Mouse (Mus musculus): ENCODE results near the gene Nnmt. TPM values are rescaled to one million over a fixed set of nuclear protein-coding genes. Genes with fewer than 3 reads are reported as not detected.
A peak's percentile ranks its signal among the peaks of the same experiment; 100 is the strongest.

Nnmt gene
- polyA plus RNA-seq (2014; fragmentation: Nextera tagmentation; extraction: Ambion mirVana): 0.52 and 0.62 TPM in 2 replicates

DNA sequence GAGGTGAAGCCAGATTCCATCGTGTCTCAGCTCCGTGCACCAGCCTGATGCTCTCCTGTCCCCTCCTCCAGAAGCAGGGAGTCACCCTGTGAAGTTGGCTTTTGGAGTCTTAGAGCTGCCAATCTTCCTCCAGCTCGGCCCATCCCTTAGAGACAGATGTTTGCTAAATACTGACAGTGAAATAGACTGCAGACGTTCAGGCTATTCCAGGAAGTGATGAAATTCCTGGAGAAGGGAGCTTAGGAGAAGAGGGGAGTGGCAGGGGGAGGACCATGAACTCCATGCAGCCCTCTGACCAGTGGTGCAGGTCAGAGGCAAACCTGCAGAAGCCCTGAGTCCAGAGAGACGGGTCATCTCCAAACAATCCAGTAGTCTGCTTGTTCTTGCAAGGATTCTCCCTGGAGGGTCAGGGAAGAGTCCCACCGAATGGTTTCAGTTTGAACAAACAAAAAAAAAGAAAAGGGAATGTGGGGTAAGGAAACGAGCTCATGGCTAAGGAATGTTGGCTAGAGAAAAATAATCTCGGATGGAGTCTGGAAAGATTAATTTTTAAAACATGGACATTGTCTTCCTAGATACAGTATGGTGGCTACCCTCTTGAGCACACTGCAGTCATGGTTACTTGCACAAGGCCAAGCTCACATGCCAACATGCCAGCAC is at the start of gene Nnmt:
Gene Nnmt, minus strand, starts transcription at position 215 of the 660 bp plus-strand sequence.
- WGBS: 57% methylated on average over 8 of the region's 8 CpGs
- no peaks in the 10 kb centered on the region for H3K4me1 ChIP-seq (ENCODE audit: control insufficient read depth, insufficient read depth, low read length)
- ATAC-seq (ENCODE audit: insufficient number of reproducible peaks, low FRiP score, low TSS enrichment, low read depth) (no peak), DNase-seq (ENCODE audit: low spot score) (peak; percentile 13)
- no peaks in the 10 kb centered on the region for H3K36me3 ChIP-seq (ENCODE audit: control insufficient read depth, insufficient read depth, low read length)
- no peaks in the 10 kb centered on the region for H3K27me3 ChIP-seq (ENCODE audit: control insufficient read depth, insufficient read depth, low read length)
- H3K4me2 ChIP-seq (ENCODE audit: low read depth, severe bottlenecking): no peak within 1 kb of the TSS
- no peaks in the 10 kb centered on the region for H3K9me3 ChIP-seq (ENCODE audit: control insufficient read depth, low read length)
- no peak within 1 kb of the TSS for H3K27ac ChIP-seq (replicated peaks; ENCODE audit: low read depth, low read length)
- no peak within 1 kb of the TSS for H3K4me3 ChIP-seq (ENCODE audit: low read depth, low read length)
- H3K9ac ChIP-seq (ENCODE audit: low read length): no peak within 1 kb of the TSS

DNA sequence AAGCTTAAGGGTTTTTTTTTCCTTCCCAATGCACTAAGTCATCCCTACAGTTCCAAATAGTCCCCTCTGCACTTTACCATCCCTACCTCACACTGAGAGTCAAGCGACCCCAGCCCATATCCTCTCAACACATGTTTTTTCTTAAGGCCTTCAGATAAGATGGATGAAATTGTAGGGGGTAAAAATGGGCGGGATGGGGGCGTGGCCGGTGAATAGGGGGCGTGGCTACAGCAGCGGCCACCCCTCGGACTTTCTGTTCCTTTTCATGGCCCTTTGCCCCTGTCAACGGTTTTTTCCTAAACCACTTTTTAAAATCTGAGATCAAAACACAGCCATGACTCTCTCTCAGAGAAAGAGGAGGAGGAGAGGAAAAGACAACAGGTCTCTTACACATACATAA is 49.8 kb upstream of the Nnmt start:
- Histone ChIP-seq H3K4me2 (ENCODE audit: low read depth, severe bottlenecking) (no peak overlapping the region), H3K4me1 (ENCODE audit: control insufficient read depth, insufficient read depth, low read length) (peaks cover 9% of the 10 kb centered on the region; the same call in 1 of the 2 replicates)
- no peak for ATAC-seq (ENCODE audit: insufficient number of reproducible peaks, low FRiP score, low TSS enrichment, low read depth)

DNA sequence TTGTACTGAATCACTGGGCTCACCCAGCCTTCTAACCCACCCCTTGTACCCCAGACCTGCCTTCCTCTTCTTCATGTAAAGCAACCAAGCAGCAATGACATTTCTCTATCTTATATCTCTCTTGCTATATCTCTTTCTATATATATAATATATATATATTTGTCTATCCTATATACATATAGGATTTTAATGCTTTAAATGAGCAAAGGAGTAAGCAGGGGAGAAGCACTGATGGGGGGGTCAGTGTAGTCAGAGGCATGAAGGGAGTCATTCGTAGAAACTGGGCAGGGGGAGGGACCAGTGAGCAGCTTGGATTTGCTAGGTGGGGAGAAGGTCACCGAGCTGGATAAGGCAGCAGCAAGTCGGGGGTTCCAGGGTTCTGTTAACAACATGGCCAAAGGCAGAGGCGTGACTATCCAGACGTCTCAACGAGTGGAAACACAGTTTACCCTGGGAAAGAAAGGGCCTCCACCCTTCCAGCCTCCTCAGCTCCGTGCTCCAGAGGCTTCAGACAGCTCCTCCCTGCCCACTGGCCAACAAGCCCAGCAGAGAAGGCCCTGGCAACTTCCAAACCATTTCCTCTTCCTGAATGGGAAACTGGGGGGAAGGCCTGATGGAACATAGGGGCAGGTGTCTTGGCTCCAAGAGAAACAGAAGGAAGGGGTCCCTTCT is 48.6 kb upstream of the Nnmt start:
- H3K4me1 ChIP-seq (ENCODE audit: control insufficient read depth, insufficient read depth, low read length): peaks cover 20% of the 10 kb centered on the region
- no peak for DNase-seq (ENCODE audit: low spot score)
- H3K27me3 ChIP-seq (ENCODE audit: control insufficient read depth, insufficient read depth, low read length): 0 out of 2 replicates have a peak, but pooled peaks cover 2% of the 10 kb centered on the region
- WGBS: 54% methylated on average over 7 of the region's 7 CpGs
- no peak overlapping the region for H3K4me2 ChIP-seq (ENCODE audit: low read depth, severe bottlenecking)
- H3K9me3 ChIP-seq (ENCODE audit: control insufficient read depth, low read length): no peaks in the 10 kb centered on the region
- no peak overlapping the region for H3K9ac ChIP-seq (ENCODE audit: low read length)
- ATAC-seq (ENCODE audit: insufficient number of reproducible peaks, low FRiP score, low TSS enrichment, low read depth): no peak
- no peaks in the 10 kb centered on the region for H3K36me3 ChIP-seq (ENCODE audit: control insufficient read depth, insufficient read depth, low read length)
- H3K4me3 ChIP-seq (ENCODE audit: low read depth, low read length): no peak overlapping the region
- H3K27ac ChIP-seq (replicated peaks; ENCODE audit: low read depth, low read length): no peak overlapping the region

More for the DNA sequence above, 49.8 kb upstream of the Nnmt start:
- no peak overlapping the region for H3K27ac ChIP-seq (replicated peaks; ENCODE audit: low read depth, low read length)
- 9% methylated on average over 8 of the region's 8 CpGs for WGBS
- no peaks in the 10 kb centered on the region for H3K27me3 ChIP-seq (ENCODE audit: control insufficient read depth, insufficient read depth, low read length)
- no peak overlapping the region for H3K9ac ChIP-seq (ENCODE audit: low read length)
- H3K36me3 ChIP-seq (ENCODE audit: control insufficient read depth, insufficient read depth, low read length): no peaks in the 10 kb centered on the region
- H3K4me3 ChIP-seq (ENCODE audit: low read depth, low read length): no peak overlapping the region
- peaks cover 3% of the 10 kb centered on the region; the same call in 1 of the 2 replicates for H3K9me3 ChIP-seq (ENCODE audit: control insufficient read depth, low read length)
- DNase-seq (ENCODE audit: low spot score): no peak

DNA sequence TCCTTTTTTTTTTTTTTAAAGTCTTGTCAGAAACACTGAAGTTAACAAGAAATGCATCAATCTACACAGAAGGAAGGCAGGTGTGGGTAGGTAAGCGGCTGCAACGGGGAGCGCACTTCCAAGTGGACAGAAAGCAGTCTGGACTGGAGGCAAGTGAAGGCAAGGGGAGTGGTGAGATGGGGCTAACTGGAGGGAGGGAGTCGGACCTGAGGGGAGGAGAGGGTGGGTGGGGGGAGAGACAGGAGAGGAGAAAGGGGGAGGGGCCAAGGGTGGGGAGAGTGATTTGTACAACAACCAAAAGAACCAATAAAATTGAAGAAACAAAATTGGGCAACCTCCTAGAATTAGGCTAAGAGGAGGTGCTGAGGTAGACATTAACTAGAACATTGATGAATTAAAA is 47.1 kb upstream of the Nnmt start:
- peaks cover 2% of the 10 kb centered on the region; the same call in 1 of the 2 replicates for H3K27me3 ChIP-seq (ENCODE audit: control insufficient read depth, insufficient read depth, low read length)
- H3K36me3 ChIP-seq (ENCODE audit: control insufficient read depth, insufficient read depth, low read length): no peaks in the 10 kb centered on the region

DNA sequence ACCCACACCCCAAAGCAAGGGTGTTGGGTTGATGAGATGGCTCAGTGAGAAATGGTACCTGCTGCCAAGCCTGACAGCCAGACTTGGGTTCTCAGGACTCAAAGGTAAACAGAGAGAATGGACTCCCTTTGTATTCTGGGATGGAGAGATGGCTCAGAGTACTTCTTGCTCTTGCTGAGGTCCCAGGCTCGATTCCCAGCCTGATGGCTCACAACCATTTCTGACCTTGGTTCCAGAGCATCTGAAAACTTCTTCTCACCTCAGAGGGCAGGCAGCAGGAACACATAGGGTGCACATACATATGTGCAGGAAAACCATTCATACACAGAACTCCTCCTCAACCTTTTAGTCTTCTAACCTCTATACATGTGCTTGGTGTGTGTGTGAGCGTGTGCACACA is 45.9 kb upstream of the Nnmt start:
- H3K27me3 ChIP-seq (ENCODE audit: control insufficient read depth, insufficient read depth, low read length): peaks cover 2% of the 10 kb centered on the region; the same call in 1 of the 2 replicates
- no peaks in the 10 kb centered on the region for H3K9me3 ChIP-seq (ENCODE audit: control insufficient read depth, low read length)
- no peaks in the 10 kb centered on the region for H3K36me3 ChIP-seq (ENCODE audit: control insufficient read depth, insufficient read depth, low read length)
- H3K4me3 ChIP-seq (ENCODE audit: low read depth, low read length): no peak overlapping the region
- H3K4me1 ChIP-seq (ENCODE audit: control insufficient read depth, insufficient read depth, low read length): peaks cover 35% of the 10 kb centered on the region
- H3K9ac ChIP-seq (ENCODE audit: low read length): no peak overlapping the region
- 85% methylated on average over 2 of the region's 2 CpGs for WGBS
- no peak overlapping the region for H3K27ac ChIP-seq (replicated peaks; ENCODE audit: low read depth, low read length)
- H3K4me2 ChIP-seq (ENCODE audit: low read depth, severe bottlenecking): no peak overlapping the region
- ATAC-seq (ENCODE audit: insufficient number of reproducible peaks, low FRiP score, low TSS enrichment, low read depth): no peak
- no peak for DNase-seq (ENCODE audit: low spot score)

More for the DNA sequence above, 47.1 kb upstream of the Nnmt start:
- H3K4me3 ChIP-seq (ENCODE audit: low read depth, low read length): no peak overlapping the region
- no peak overlapping the region for H3K4me2 ChIP-seq (ENCODE audit: low read depth, severe bottlenecking)
- ATAC-seq (ENCODE audit: insufficient number of reproducible peaks, low FRiP score, low TSS enrichment, low read depth) (no peak), DNase-seq (ENCODE audit: low spot score) (no peak)
- H3K9ac ChIP-seq (ENCODE audit: low read length): no peak overlapping the region
- no peaks in the 10 kb centered on the region for H3K9me3 ChIP-seq (ENCODE audit: control insufficient read depth, low read length)
- H3K4me1 ChIP-seq (ENCODE audit: control insufficient read depth, insufficient read depth, low read length): peaks cover 30% of the 10 kb centered on the region
- WGBS: 56% methylated on average over 4 of the region's 4 CpGs
- H3K27ac ChIP-seq (replicated peaks; ENCODE audit: low read depth, low read length): no peak overlapping the region

DNA sequence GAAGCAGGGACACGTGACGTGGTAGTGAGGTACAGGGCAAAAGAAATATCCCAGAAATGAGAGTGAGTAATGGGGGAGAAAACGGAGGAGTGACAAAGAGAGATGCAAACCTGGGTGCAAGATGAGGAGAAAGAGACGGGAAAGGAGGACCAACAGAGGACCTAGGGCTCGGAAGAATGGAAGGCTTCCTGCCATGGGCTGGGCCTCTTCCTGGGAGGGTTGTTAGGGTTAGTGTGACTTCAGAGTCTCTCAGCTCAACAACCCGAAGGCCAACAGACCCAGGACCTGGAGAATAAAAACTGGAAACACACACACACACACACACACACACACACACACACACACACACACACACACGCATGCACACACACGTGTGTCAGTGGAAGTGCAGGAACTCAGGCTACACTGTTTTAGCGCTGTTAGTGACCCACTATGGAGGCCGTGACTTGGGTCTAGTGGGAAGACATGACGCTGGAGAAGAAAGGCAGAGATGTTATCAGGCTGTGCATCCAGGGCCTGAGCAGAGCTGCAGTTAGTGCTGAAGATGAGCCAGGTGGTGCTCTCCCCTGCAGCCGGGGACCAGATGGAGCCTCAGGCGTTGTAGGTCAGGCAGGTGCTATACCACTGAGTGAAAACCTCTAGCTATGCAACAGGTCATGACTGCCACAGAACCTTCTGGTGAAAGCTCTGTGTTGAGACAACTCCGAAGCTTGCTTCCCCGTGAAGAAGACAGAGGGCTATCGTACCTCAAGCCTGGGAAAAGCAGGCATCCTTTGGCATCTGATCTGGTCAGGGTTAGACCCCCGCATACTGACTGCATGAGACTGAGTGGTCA is 45.1 kb upstream of the Nnmt start:
- Histone ChIP-seq H3K9me3 (ENCODE audit: control insufficient read depth, low read length) (no peaks in the 10 kb centered on the region), H3K4me3 (ENCODE audit: low read depth, low read length) (peak overlapping the region; percentile 24; the same call in 1 of the 2 replicates), H3K27me3 (ENCODE audit: control insufficient read depth, insufficient read depth, low read length) (peaks cover 2% of the 10 kb centered on the region; the same call in 1 of the 2 replicates), H3K4me2 (ENCODE audit: low read depth, severe bottlenecking) (peak overlapping the region; percentile 63), H3K36me3 (ENCODE audit: control insufficient read depth, insufficient read depth, low read length) (no peaks in the 10 kb centered on the region), H3K27ac (replicated peaks; ENCODE audit: low read depth, low read length) (no peak overlapping the region), H3K9ac (ENCODE audit: low read length) (no peak overlapping the region), H3K4me1 (ENCODE audit: control insufficient read depth, insufficient read depth, low read length) (peaks cover 35% of the 10 kb centered on the region)
- WGBS: 36% methylated on average over 17 of the region's 17 CpGs
- ATAC-seq (ENCODE audit: insufficient number of reproducible peaks, low FRiP score, low TSS enrichment, low read depth): no peak
- DNase-seq (ENCODE audit: low spot score): no peak

DNA sequence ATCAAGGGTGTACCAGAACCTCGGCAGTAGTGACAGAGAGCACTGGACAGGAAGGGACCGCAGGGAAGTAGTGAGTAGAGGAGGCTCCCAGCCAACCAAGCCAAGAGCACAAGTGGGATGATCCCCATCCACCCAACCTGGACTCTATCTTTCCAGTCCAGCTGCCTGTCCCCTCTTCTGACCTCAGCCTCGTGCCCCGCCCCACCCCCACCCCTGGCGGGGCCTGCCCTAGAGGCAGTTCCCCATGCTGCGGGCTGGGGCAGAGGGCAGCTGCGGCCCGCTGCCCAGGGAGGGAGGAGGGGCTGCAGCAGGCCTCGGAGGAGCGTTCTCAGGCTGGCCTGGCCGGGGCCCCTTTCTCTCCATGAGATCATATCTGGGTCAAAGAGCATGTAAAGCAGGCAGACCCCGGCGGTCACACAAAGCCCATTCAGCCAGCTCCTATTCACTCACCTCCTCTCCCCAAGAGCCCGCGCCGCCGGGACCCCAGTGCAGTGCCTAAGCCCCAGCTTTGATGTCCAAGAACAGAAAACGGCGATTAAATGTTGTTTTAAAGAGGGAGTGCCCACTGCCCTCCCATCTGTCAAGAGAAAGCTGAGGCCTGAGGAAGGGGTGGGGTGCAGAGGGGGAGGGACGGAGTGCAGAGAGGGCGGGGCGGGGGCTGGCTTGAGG is 44.3 kb upstream of the Nnmt start:
- Histone ChIP-seq H3K36me3 (ENCODE audit: control insufficient read depth, insufficient read depth, low read length) (no peaks in the 10 kb centered on the region), H3K4me1 (ENCODE audit: control insufficient read depth, insufficient read depth, low read length) (peaks cover 32% of the 10 kb centered on the region), H3K27me3 (ENCODE audit: control insufficient read depth, insufficient read depth, low read length) (peaks cover 2% of the 10 kb centered on the region; the same call in 1 of the 2 replicates), H3K27ac (replicated peaks; ENCODE audit: low read depth, low read length) (0 out of 2 replicates have a peak overlapping the region, but pooled peaks have one; percentile 21), H3K4me2 (ENCODE audit: low read depth, severe bottlenecking) (peak overlapping the region; percentile 63), H3K9ac (ENCODE audit: low read length) (peak overlapping the region; percentile 52), H3K9me3 (ENCODE audit: control insufficient read depth, low read length) (peaks cover 3% of the 10 kb centered on the region), H3K4me3 (ENCODE audit: low read depth, low read length) (peak overlapping the region; percentile 24)
- DNase-seq (ENCODE audit: low spot score): peak; percentile 70
- WGBS: 0% methylated on average over 20 of the region's 22 CpGs
- ATAC-seq (ENCODE audit: insufficient number of reproducible peaks, low FRiP score, low TSS enrichment, low read depth): 0 out of 2 replicates have a peak, but pooled peaks have one; percentile 31

Measured in limb, embryonic 11.5 days (tissue).